In the genomic region with DNA sequence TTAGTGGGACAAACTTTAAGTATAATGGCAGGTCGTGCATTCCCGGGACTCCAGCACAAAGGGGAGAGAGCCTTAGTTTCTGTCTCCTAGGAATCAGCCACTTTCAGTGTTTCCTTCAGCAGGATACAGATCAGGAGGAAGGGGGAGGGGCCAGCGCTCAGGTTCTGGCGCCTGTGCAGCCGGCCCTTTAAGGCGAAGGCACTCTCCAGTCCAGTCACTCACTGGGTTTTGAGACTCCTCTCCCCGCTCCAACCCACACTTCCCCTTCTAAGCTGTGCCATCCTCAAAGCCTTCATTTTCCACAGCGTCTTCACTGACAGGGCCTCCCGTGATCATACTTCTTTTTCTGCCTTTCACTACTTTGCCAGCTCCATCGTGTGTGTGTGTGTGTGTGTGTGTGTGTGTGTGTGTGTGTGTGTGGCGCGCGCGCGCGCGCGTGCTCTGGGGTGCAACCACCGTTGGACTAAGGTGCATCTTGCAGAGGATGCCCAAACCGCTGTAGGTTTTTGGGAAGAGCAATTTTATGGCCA, we compare ENCODE assay signal across 8 mouse cellular contexts. TPM values are rescaled to one million over a fixed set of nuclear protein-coding genes. Genes with fewer than 3 reads are reported as not detected.
DNase-seq lines count a peak whose midpoint lies in the region; ATAC-seq and TF ChIP-seq lines count a peak whose summit lies in the region.

No protein-coding gene starts in this region.

- no peak for ATAC-seq in embryonic facial prominence, embryonic 14.5 days (ENCODE audit: low read depth)
- no peak for ATAC-seq in limb, embryonic 14.5 days (ENCODE audit: low FRiP score, low read depth)
- ATAC-seq in midbrain, embryonic 12.5 days (ENCODE audit: low FRiP score, low read depth) = no peak

- no peaks in the 10 kb centered on the region for H3K9me3 ChIP-seq in embryonic facial prominence, embryonic 14.5 days (ENCODE audit: control insufficient read depth, low read length)
- no peaks in the 10 kb centered on the region for H3K9me3 ChIP-seq in hindbrain, embryonic 10.5 days
- H3K9me3 ChIP-seq in limb, embryonic 14.5 days (ENCODE audit: control insufficient read depth, low read length) = no peaks in the 10 kb centered on the region
- H3K9me3 ChIP-seq in midbrain, embryonic 12.5 days = no peaks in the 10 kb centered on the region

- H3K9ac ChIP-seq in embryonic facial prominence, embryonic 14.5 days (ENCODE audit: low read depth, low read length) = peak overlapping the region; percentile 49
- H3K9ac ChIP-seq in limb, embryonic 14.5 days (ENCODE audit: low read depth, low read length, severe bottlenecking) = peak overlapping the region; percentile 44; the same call in 1 of the 2 replicates
- no peak overlapping the region for H3K9ac ChIP-seq in midbrain, embryonic 12.5 days (replicated peaks)

- H3K36me3 ChIP-seq in embryonic facial prominence, embryonic 14.5 days (ENCODE audit: control insufficient read depth, insufficient read depth, low read length) = no peaks in the 10 kb centered on the region
- no peaks in the 10 kb centered on the region for H3K36me3 ChIP-seq in hindbrain, embryonic 10.5 days
- no peaks in the 10 kb centered on the region for H3K36me3 ChIP-seq in limb, embryonic 14.5 days (ENCODE audit: control insufficient read depth, insufficient read depth, low read length)
- no peaks in the 10 kb centered on the region for H3K36me3 ChIP-seq in midbrain, embryonic 12.5 days

- under 1% methylated on average over 17 of the region's 20 CpGs for WGBS in embryonic facial prominence, embryonic 14.5 days
- 1% methylated on average over 20 of the region's 20 CpGs for WGBS in hindbrain, embryonic 10.5 days
- under 1% methylated on average over 20 of the region's 20 CpGs for WGBS in limb, embryonic 14.5 days
- WGBS in midbrain, embryonic 12.5 days = under 1% methylated on average over 20 of the region's 20 CpGs

- peaks cover 8% of the 10 kb centered on the region for H3K27me3 ChIP-seq in embryonic facial prominence, embryonic 14.5 days (replicated peaks; ENCODE audit: control insufficient read depth, insufficient read depth, low read length)
- H3K27me3 ChIP-seq in hindbrain, embryonic 10.5 days (ENCODE audit: insufficient read depth, poor library complexity, severe bottlenecking) = peaks cover 61% of the 10 kb centered on the region
- H3K27me3 ChIP-seq in limb, embryonic 14.5 days (ENCODE audit: control insufficient read depth, insufficient read depth, low read length) = peaks cover 6% of the 10 kb centered on the region; the same call in 1 of the 2 replicates
- H3K27me3 ChIP-seq in midbrain, embryonic 12.5 days = peaks cover 42% of the 10 kb centered on the region

- no peak overlapping the region for H3K27ac ChIP-seq in embryonic facial prominence, embryonic 14.5 days (replicated peaks; ENCODE audit: low read depth, low read length)
- H3K27ac ChIP-seq in hindbrain, embryonic 10.5 days = 0 out of 2 replicates have a peak overlapping the region, but pooled peaks have one; percentile 29
- no peak overlapping the region for H3K27ac ChIP-seq in limb, embryonic 14.5 days (replicated peaks; ENCODE audit: low read depth, low read length)
- no peak overlapping the region for H3K27ac ChIP-seq in midbrain, embryonic 12.5 days (replicated peaks)

- 0 out of 2 replicates have a peak, but pooled peaks cover 2% of the 10 kb centered on the region for H3K4me1 ChIP-seq in embryonic facial prominence, embryonic 14.5 days (ENCODE audit: control insufficient read depth, insufficient read depth, low read length)
- peaks cover 31% of the 10 kb centered on the region for H3K4me1 ChIP-seq in hindbrain, embryonic 10.5 days (replicated peaks)
- 0 out of 2 replicates have a peak, but pooled peaks cover 3% of the 10 kb centered on the region for H3K4me1 ChIP-seq in limb, embryonic 14.5 days (ENCODE audit: control insufficient read depth, insufficient read depth, low read length)
- H3K4me1 ChIP-seq in midbrain, embryonic 12.5 days = peaks cover 14% of the 10 kb centered on the region

- TF ChIP-seq POLR2A in limb, embryonic 14.5 days (IDR thresholded peaks at IDR 0.05; ENCODE audit: borderline replicate concordance, extremely low read depth, insufficient read depth, insufficient read length) = no peak

- peak overlapping the region; percentile 63 for H3K4me2 ChIP-seq in embryonic facial prominence, embryonic 14.5 days (ENCODE audit: low read depth, low read length)
- H3K4me2 ChIP-seq in limb, embryonic 14.5 days (replicated peaks; ENCODE audit: low read depth, low read length, severe bottlenecking) = peak overlapping the region; percentile 68
- peak overlapping the region; percentile 52 for H3K4me2 ChIP-seq in midbrain, embryonic 12.5 days (replicated peaks)

- DNase-seq in ovary, postnatal 14 days (ENCODE audit: low spot score) = peak; percentile 28
- DNase-seq in ovary, postnatal 10 days (ENCODE audit: low spot score) = no peak
- peak; percentile 67 for DNase-seq in embryonic facial prominence, embryonic 14.5 days (ENCODE audit: low spot score)
- peak; percentile 53 for DNase-seq in hindbrain, embryonic 10.5 days (ENCODE audit: low spot score)
- peak; percentile 40 for DNase-seq in limb, embryonic 14.5 days (ENCODE audit: low spot score)
- DNase-seq in thymus, postnatal 0 days (ENCODE audit: low spot score) = no peak
- no peak for DNase-seq in thymus, postnatal 14 days

- H3K4me3 ChIP-seq in embryonic facial prominence, embryonic 14.5 days (ENCODE audit: low read depth, low read length) = peak overlapping the region; percentile 33
- H3K4me3 ChIP-seq in hindbrain, embryonic 10.5 days = peak overlapping the region; percentile 46
- H3K4me3 ChIP-seq in limb, embryonic 14.5 days (replicated peaks; ENCODE audit: low read length) = peak overlapping the region; percentile 32
- H3K4me3 ChIP-seq in midbrain, embryonic 12.5 days = peak overlapping the region; percentile 28

RNA-seq across cellular contexts. Expression of gene Nrbf2, which starts 32.9 kb away (rescaled TPM):
- polyA plus RNA-seq in embryonic facial prominence, embryonic 14.5 days (2014; fragmentation: Nextera tagmentation; extraction: Ambion mirVana) = 39.2 and 40.5 TPM in 2 replicates
- 36.9 and 41.2 TPM in 2 replicates for polyA plus RNA-seq in hindbrain, embryonic 10.5 days (2016; fragmentation: Nextera tagmentation; extraction: Ambion mirVana)
- polyA plus RNA-seq in limb, embryonic 14.5 days (2012; rRNA removed) = 12.5 and 16.8 TPM in 2 replicates
- 38.7 and 41.4 TPM in 2 replicates for polyA plus RNA-seq in limb, embryonic 14.5 days (2014; fragmentation: Nextera tagmentation; extraction: Ambion mirVana)
- polyA plus RNA-seq in midbrain, embryonic 12.5 days (2016; fragmentation: Nextera tagmentation; extraction: Ambion mirVana) = 43.5 and 43.8 TPM in 2 replicates
- polyA plus RNA-seq in thymus, postnatal 0 days (2015; fragmentation: Nextera tagmentation; extraction: Ambion mirVana) = 46.5 and 47.5 TPM in 2 replicates

Comparison
In these comparisons a context has a peak if more than half of its experiments do, and no peak if none do; other contexts are left out.
1. DNase-seq: peak in ovary, postnatal 14 days (single experiment), embryonic facial prominence, embryonic 14.5 days (single experiment), hindbrain, embryonic 10.5 days (single experiment) and limb, embryonic 14.5 days (single experiment); none in ovary, postnatal 10 days (single experiment), thymus, postnatal 0 days (single experiment) and thymus, postnatal 14 days (single experiment).
2. Peak in every context shown above with its lines, with median percentiles within 50 percentile points of each other: H3K4me2 ChIP-seq and H3K4me3 ChIP-seq.